Mouse (Mus musculus): Measurements from ENCODE around the gene Kcnip2. TPM values are rescaled to one million over a fixed set of nuclear protein-coding genes. Genes with fewer than 3 reads are reported as not detected.

Gene Kcnip2
- polyA plus RNA-seq, 1 experiment from 2014 or later = 3.9 TPM

DNA sequence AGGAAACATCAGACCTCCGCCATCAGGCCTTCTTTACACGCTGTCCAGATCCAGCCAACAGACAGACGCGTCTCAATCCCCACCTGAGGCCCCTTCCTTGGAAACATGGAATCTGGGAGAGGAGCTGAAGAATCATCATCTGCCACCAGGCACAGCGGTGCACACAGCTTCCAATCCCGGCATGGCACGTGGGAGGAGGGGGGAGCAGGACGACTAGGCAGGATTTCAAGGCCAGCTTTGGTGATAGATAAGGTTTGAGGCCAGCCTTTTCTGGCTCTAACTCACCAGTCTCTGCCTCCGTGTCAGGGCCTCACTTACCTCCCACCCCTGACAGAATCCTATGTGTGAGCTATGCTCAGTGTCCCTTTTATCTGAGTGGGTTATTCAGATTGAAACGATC, 19.6 kb upstream of the Kcnip2 start:
- no peaks in the 10 kb centered on the region for H3K36me3 ChIP-seq (ENCODE audit: control insufficient read depth, insufficient read depth, low read length)
- 74% methylated on average over 10 of the region's 10 CpGs for WGBS
- H3K4me1 ChIP-seq (ENCODE audit: control insufficient read depth, insufficient read depth, low read length) = no peaks in the 10 kb centered on the region
- no peaks in the 10 kb centered on the region for H3K9me3 ChIP-seq (ENCODE audit: control insufficient read depth, low read length)
- no peak overlapping the region for H3K27ac ChIP-seq (replicated peaks; ENCODE audit: low read depth, low read length)
- DNase-seq (no peak), ATAC-seq (ENCODE audit: low FRiP score, low TSS enrichment) (no peak)
- H3K27me3 ChIP-seq (ENCODE audit: control insufficient read depth, insufficient read depth, low read length) = no peaks in the 10 kb centered on the region
- no peak overlapping the region for H3K4me3 ChIP-seq (replicated peaks; ENCODE audit: low read depth, low read length)
- H3K4me2 ChIP-seq (ENCODE audit: low read length) = no peak overlapping the region
- no peak overlapping the region for H3K9ac ChIP-seq (replicated peaks; ENCODE audit: low read length)

DNA sequence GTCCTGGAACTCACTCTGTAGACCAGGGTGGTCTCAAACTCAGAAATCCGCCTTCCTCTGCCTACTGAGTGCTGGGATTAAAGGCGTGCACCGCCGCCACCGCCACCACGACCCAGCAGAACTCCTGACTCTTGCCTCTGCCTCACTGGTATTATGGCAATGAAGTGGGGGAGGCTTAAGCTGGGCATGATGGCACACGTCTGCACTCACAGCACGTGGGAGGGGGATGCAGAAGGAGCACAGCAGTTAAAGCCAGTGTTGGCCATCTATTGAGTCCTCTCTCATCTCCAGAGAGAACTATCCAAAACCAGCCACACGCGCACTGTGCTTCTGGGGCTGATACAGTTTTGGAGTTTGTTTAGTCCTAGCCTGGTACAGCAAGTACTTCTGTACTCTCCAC, 17.8 kb upstream of the Kcnip2 start:
- 82% methylated on average over 10 of the region's 10 CpGs for WGBS
- Histone ChIP-seq H3K4me1 (ENCODE audit: control insufficient read depth, insufficient read depth, low read length) (no peaks in the 10 kb centered on the region), H3K9me3 (ENCODE audit: control insufficient read depth, low read length) (no peaks in the 10 kb centered on the region), H3K4me3 (replicated peaks; ENCODE audit: low read depth, low read length) (no peak overlapping the region), H3K9ac (replicated peaks; ENCODE audit: low read length) (no peak overlapping the region), H3K27ac (replicated peaks; ENCODE audit: low read depth, low read length) (no peak overlapping the region), H3K27me3 (ENCODE audit: control insufficient read depth, insufficient read depth, low read length) (no peaks in the 10 kb centered on the region), H3K36me3 (ENCODE audit: control insufficient read depth, insufficient read depth, low read length) (no peaks in the 10 kb centered on the region), H3K4me2 (ENCODE audit: low read length) (no peak overlapping the region)
- DNase-seq (no peak), ATAC-seq (ENCODE audit: low FRiP score, low TSS enrichment) (no peak)

DNA sequence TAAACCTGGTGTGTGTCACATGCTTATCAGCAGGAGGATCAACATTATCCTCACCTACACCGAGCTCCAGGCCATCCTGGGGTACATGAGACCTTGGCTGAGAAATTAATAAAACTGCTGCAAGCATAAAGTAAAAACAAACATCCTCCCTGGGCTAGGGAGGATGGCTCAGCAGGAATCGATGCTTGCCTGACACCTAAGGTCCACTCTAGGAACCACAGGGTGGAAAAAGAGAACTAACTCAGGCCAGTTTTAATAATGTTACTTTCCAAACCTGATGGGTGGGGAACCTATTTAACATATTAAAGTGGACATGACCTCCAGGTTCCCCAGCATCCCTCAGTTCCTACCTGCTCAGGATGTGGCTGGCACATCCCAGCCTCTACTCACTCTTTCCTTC, 14.8 kb upstream of the Kcnip2 start:
- Histone ChIP-seq H3K9me3 (ENCODE audit: control insufficient read depth, low read length) (no peaks in the 10 kb centered on the region), H3K4me1 (ENCODE audit: control insufficient read depth, insufficient read depth, low read length) (no peaks in the 10 kb centered on the region), H3K4me3 (replicated peaks; ENCODE audit: low read depth, low read length) (no peak overlapping the region), H3K27ac (replicated peaks; ENCODE audit: low read depth, low read length) (no peak overlapping the region), H3K9ac (replicated peaks; ENCODE audit: low read length) (no peak overlapping the region), H3K27me3 (ENCODE audit: control insufficient read depth, insufficient read depth, low read length) (no peaks in the 10 kb centered on the region), H3K4me2 (ENCODE audit: low read length) (no peak overlapping the region), H3K36me3 (ENCODE audit: control insufficient read depth, insufficient read depth, low read length) (no peaks in the 10 kb centered on the region)
- DNase-seq = no peak
- ATAC-seq (ENCODE audit: low FRiP score, low TSS enrichment) = no peak
- 62% methylated on average over 2 of the region's 2 CpGs for WGBS

DNA sequence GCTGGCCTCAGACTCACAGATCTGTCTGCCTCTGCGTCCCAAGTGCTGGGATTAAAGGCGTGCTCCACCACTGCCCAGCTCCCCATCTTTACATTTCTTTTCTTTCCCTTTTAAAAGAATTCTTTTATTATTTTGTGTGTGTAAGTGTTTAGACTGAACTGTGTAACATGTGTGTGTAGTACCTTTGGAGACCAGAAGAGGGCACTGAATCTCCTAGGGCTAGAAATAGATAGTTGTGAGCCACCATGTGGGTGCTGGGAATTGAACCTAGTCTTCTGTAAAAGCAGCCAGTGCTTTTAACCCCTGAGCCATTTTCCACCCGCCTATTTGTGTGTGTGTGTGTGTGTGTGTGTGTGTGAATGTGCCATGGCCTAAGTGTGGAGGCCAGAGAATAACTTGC, 11.9 kb upstream of the Kcnip2 start:
- no peaks in the 10 kb centered on the region for H3K36me3 ChIP-seq (ENCODE audit: control insufficient read depth, insufficient read depth, low read length)
- no peak overlapping the region for H3K4me2 ChIP-seq (ENCODE audit: low read length)
- no peaks in the 10 kb centered on the region for H3K27me3 ChIP-seq (ENCODE audit: control insufficient read depth, insufficient read depth, low read length)
- no peaks in the 10 kb centered on the region for H3K9me3 ChIP-seq (ENCODE audit: control insufficient read depth, low read length)
- H3K27ac ChIP-seq (replicated peaks; ENCODE audit: low read depth, low read length) = no peak overlapping the region
- no peak for DNase-seq
- no peaks in the 10 kb centered on the region for H3K4me1 ChIP-seq (ENCODE audit: control insufficient read depth, insufficient read depth, low read length)
- no peak overlapping the region for H3K4me3 ChIP-seq (replicated peaks; ENCODE audit: low read depth, low read length)
- ATAC-seq (ENCODE audit: low FRiP score, low TSS enrichment) = no peak
- no peak overlapping the region for H3K9ac ChIP-seq (replicated peaks; ENCODE audit: low read length)
- WGBS = 94% methylated on average over 3 of the region's 3 CpGs

DNA sequence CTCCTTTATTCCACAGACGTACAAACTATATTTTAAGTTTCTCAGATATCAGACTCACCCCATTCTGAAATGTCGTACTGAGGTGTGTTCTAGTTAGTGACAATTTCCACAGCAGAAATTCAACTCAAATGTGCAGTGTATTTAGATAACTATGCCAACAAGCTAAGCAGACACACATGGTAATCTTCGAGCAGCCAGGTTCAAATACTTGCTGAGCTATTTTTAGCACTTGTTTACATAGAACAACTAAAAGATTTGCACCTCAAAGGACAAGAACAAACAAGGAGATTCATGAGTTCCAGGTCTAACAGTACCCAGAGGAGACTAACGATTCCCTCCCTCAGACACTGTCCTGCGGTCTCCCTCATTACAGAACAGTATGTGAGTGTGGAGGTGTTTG, 11.3 kb upstream of the Kcnip2 start:
- no peaks in the 10 kb centered on the region for H3K27me3 ChIP-seq (ENCODE audit: control insufficient read depth, insufficient read depth, low read length)
- no peak overlapping the region for H3K4me2 ChIP-seq (ENCODE audit: low read length)
- DNase-seq (no peak), ATAC-seq (ENCODE audit: low FRiP score, low TSS enrichment) (no peak)
- no peak overlapping the region for H3K9ac ChIP-seq (replicated peaks; ENCODE audit: low read length)
- WGBS = 87% methylated on average over 5 of the region's 5 CpGs
- no peak overlapping the region for H3K27ac ChIP-seq (replicated peaks; ENCODE audit: low read depth, low read length)
- no peaks in the 10 kb centered on the region for H3K9me3 ChIP-seq (ENCODE audit: control insufficient read depth, low read length)
- no peaks in the 10 kb centered on the region for H3K4me1 ChIP-seq (ENCODE audit: control insufficient read depth, insufficient read depth, low read length)
- H3K36me3 ChIP-seq (ENCODE audit: control insufficient read depth, insufficient read depth, low read length) = no peaks in the 10 kb centered on the region
- no peak overlapping the region for H3K4me3 ChIP-seq (replicated peaks; ENCODE audit: low read depth, low read length)

DNA sequence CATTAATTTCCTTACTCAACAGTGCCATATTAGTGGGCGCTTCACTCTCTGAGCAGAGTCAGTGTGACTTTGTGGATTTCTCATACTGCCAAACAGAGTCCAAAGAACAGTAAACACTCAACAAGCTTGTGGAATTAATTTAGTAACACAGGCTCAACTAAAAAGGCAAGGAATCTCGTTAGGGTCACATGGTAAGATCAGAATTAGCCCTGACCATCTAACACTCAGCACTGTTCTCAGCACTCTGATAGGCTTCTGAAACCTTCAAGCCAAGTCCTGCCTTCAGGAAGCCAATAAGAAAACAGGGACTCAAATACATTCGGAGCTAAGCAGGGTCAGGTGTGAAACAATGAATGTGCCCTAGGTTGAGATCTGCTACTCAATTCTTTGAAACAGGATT, 10.3 kb upstream of the Kcnip2 start:
- Histone ChIP-seq H3K9me3 (ENCODE audit: control insufficient read depth, low read length) (no peaks in the 10 kb centered on the region), H3K4me1 (ENCODE audit: control insufficient read depth, insufficient read depth, low read length) (no peaks in the 10 kb centered on the region), H3K4me2 (ENCODE audit: low read length) (no peak overlapping the region), H3K27ac (replicated peaks; ENCODE audit: low read depth, low read length) (no peak overlapping the region), H3K36me3 (ENCODE audit: control insufficient read depth, insufficient read depth, low read length) (no peaks in the 10 kb centered on the region), H3K4me3 (replicated peaks; ENCODE audit: low read depth, low read length) (no peak overlapping the region), H3K9ac (replicated peaks; ENCODE audit: low read length) (no peak overlapping the region), H3K27me3 (ENCODE audit: control insufficient read depth, insufficient read depth, low read length) (no peaks in the 10 kb centered on the region)
- WGBS = 86% methylated on average over 3 of the region's 3 CpGs
- no peak for ATAC-seq (ENCODE audit: low FRiP score, low TSS enrichment)
- no peak for DNase-seq

DNA sequence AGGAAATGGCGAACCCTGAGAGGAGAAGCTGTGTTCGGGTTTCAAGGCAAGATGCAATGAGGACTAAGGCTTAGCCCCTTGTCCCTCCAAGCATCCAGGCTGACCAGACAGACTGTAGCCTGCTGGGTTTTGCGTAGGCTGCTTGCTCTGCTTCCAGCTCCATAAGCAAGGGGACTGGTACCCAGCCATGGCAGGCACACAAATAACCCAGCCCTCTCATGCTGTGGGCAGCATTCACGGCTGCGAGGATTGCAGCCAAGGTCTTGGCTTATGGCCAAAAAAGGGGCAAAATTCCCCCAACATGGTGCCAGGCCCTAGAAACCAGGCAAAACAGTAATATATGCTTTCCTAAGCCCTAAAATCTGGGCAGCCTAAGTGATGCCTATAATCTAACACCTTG, 6.0 kb upstream of the Kcnip2 start:
- WGBS = 56% methylated on average over 5 of the region's 5 CpGs
- no peak overlapping the region for H3K9ac ChIP-seq (replicated peaks; ENCODE audit: low read length)
- H3K27me3 ChIP-seq (ENCODE audit: control insufficient read depth, insufficient read depth, low read length) = no peaks in the 10 kb centered on the region
- H3K4me2 ChIP-seq (ENCODE audit: low read length) = no peak overlapping the region
- ATAC-seq (ENCODE audit: low FRiP score, low TSS enrichment) (no peak), DNase-seq (peak; percentile 70)
- peaks cover 10% of the 10 kb centered on the region; the same call in 1 of the 2 replicates for H3K36me3 ChIP-seq (ENCODE audit: control insufficient read depth, insufficient read depth, low read length)
- no peaks in the 10 kb centered on the region for H3K4me1 ChIP-seq (ENCODE audit: control insufficient read depth, insufficient read depth, low read length)
- no peak overlapping the region for H3K4me3 ChIP-seq (replicated peaks; ENCODE audit: low read depth, low read length)
- no peaks in the 10 kb centered on the region for H3K9me3 ChIP-seq (ENCODE audit: control insufficient read depth, low read length)
- H3K27ac ChIP-seq (replicated peaks; ENCODE audit: low read depth, low read length) = no peak overlapping the region

DNA sequence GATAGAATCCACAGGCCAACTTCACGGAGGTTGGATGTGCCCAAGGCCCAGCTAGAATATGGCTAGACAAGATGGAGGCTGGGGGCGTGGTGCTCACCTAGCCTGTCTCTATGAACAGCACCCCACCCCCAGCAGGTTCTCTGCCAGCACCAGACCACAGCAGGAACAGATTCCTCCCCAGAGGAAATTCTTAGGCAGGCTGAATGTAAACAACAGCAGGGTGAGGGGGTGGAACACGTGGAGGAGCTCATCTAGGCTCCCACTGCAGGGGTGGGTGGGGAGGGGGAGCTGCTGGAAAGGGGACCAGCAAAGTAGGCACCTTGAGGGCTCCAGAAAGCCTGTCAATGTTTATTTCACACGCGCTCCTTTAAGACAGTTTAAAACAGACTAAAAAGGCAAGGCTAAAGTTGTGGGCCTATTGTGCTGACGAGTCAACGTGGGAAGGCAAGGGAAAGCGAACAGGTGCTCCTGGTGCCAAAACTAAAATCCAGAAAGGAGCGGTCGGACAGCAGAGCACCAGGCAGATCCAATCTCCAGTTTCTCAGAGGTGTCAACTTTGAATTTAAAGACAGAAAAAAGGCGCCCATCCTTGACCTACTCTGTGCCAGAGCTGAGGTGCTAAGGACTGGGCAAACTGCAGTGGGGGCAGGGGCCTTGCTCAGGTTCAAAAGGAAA, 2.1 kb upstream of the Kcnip2 start:
- Histone ChIP-seq H3K9ac (replicated peaks; ENCODE audit: low read length) (no peak overlapping the region), H3K27me3 (ENCODE audit: control insufficient read depth, insufficient read depth, low read length) (no peaks in the 10 kb centered on the region), H3K4me2 (ENCODE audit: low read length) (no peak overlapping the region), H3K36me3 (ENCODE audit: control insufficient read depth, insufficient read depth, low read length) (peaks cover 10% of the 10 kb centered on the region; the same call in 1 of the 2 replicates), H3K4me3 (replicated peaks; ENCODE audit: low read depth, low read length) (no peak overlapping the region), H3K9me3 (ENCODE audit: control insufficient read depth, low read length) (no peaks in the 10 kb centered on the region), H3K27ac (replicated peaks; ENCODE audit: low read depth, low read length) (no peak overlapping the region), H3K4me1 (ENCODE audit: control insufficient read depth, insufficient read depth, low read length) (peaks cover 18% of the 10 kb centered on the region)
- ATAC-seq (ENCODE audit: low FRiP score, low TSS enrichment) (no peak), DNase-seq (no peak)
- 70% methylated on average over 11 of the region's 11 CpGs for WGBS

DNA sequence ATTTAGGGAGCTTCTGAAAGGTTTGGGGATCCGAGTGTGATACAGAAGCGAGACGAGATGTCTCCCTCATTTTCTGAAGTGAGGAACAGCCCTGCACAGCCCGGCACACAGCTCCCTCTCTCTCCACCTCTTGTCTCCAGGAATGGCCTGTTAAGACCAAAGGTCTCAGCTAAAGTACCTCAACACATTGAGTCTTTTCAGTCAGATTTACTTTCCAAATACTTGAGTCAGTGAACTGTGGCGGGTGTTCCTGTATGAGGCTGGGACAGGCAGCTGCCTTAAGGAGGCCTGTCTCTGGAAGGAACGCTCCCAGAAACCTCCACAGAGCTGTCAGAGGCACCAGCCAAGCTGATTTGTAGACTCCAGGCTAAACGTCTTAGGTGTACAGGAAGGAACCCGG, 866 bp upstream of the Kcnip2 start:
- H3K4me1 ChIP-seq (ENCODE audit: control insufficient read depth, insufficient read depth, low read length) = peaks cover 30% of the 10 kb centered on the region
- peak overlapping the region; percentile 88; the same call in 1 of the 2 replicates for H3K4me2 ChIP-seq (ENCODE audit: low read length)
- DNase-seq (no peak), ATAC-seq (ENCODE audit: low FRiP score, low TSS enrichment) (no peak)
- H3K36me3 ChIP-seq (ENCODE audit: control insufficient read depth, insufficient read depth, low read length) = peaks cover 10% of the 10 kb centered on the region; the same call in 1 of the 2 replicates
- no peaks in the 10 kb centered on the region for H3K27me3 ChIP-seq (ENCODE audit: control insufficient read depth, insufficient read depth, low read length)
- no peak overlapping the region for H3K9ac ChIP-seq (replicated peaks; ENCODE audit: low read length)
- H3K4me3 ChIP-seq (replicated peaks; ENCODE audit: low read depth, low read length) = no peak overlapping the region
- H3K27ac ChIP-seq (replicated peaks; ENCODE audit: low read depth, low read length) = no peak overlapping the region
- 11% methylated on average over 8 of the region's 8 CpGs for WGBS
- H3K9me3 ChIP-seq (ENCODE audit: control insufficient read depth, low read length) = no peaks in the 10 kb centered on the region

All from midbrain, embryonic 14.5 days (tissue).